Comparison of ENCODE assay signal across 9 mouse cellular contexts in the genomic region with DNA sequence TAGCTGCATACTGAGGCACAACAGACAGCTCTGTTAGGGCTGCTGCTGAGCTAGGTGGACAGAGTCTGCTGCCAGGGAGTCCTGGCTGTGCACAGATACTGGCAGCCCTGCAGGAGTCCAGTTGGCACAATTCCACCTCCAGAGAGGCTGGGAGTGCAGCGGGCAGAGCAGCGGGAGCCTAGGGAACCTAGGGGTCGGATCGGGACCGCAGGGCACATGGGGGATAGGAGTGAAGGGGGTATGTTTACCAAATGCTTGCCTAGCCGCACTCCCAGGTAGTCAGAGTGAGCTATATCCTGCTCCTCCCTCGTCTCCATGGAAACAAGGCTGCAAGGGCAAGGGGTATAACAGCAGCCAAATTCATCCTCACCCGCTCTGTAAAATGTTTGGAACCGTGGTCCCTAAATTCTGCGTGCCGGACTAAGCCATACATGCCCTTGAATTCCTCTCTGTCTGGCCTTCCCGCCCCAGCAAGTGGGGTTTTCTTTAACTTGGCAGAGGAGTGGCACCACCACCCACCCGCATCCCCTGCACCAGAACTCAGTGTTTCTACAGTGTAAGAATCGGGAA. TPM values are rescaled to one million over a fixed set of nuclear protein-coding genes. Genes with fewer than 3 reads are reported as not detected.
A peak's percentile ranks its signal among the peaks of the same experiment; 100 is the strongest.
DNase-seq lines count a peak whose midpoint lies in the region; ATAC-seq lines count a peak whose summit lies in the region.
"Had no signal": no experiment of that assay in that cellular context is flagged by ENCODE, and none has a peak within 500 bp of the region (broad histone marks: within the 10 kb centered on the region; RNA-seq: fewer than 3 reads in every experiment).

No protein-coding gene starts in this region.

- no peak overlapping the region for H3K4me3 ChIP-seq in embryonic facial prominence, embryonic 14.5 days (ENCODE audit: low read depth, low read length)
- H3K4me3 ChIP-seq in limb, embryonic 12.5 days (replicated peaks), result no peak overlapping the region

- H3K27me3 ChIP-seq in embryonic facial prominence, embryonic 14.5 days (replicated peaks; ENCODE audit: control insufficient read depth, insufficient read depth, low read length), result no peaks in the 10 kb centered on the region
- no peaks in the 10 kb centered on the region for H3K27me3 ChIP-seq in limb, embryonic 12.5 days
- H3K27me3 ChIP-seq: Patski had no signal

- no peaks in the 10 kb centered on the region for H3K9me3 ChIP-seq in embryonic facial prominence, embryonic 14.5 days (ENCODE audit: control insufficient read depth, low read length)
- H3K9me3 ChIP-seq in limb, embryonic 12.5 days, result no peaks in the 10 kb centered on the region

- peak; percentile 42 for DNase-seq in layer of hippocampus, adult 11-12 months (ENCODE audit: low spot score)
- no peak for DNase-seq in layer of hippocampus, adult 9-10 months (ENCODE audit: low spot score)
- DNase-seq in adrenal gland, postnatal 25 days, result peak; percentile 42
- peak; percentile 48 for DNase-seq in embryonic facial prominence, embryonic 14.5 days (ENCODE audit: low spot score)
- peak; percentile 30 to 33 for DNase-seq in heart, postnatal 36 days
- no peak for DNase-seq in thymus, postnatal 36 days

- peak overlapping the region; percentile 53 for H3K4me2 ChIP-seq in embryonic facial prominence, embryonic 14.5 days (ENCODE audit: low read depth, low read length)
- H3K4me2 ChIP-seq in limb, embryonic 12.5 days, result peak overlapping the region; percentile 56

- peak; percentile 47 for ATAC-seq in embryonic facial prominence, embryonic 14.5 days (ENCODE audit: low read depth)
- peak; percentile 66; the same call in 1 of the 2 replicates for ATAC-seq in limb, embryonic 12.5 days (ENCODE audit: insufficient number of reproducible peaks, insufficient read depth, low FRiP score, low TSS enrichment, low read depth)
- no peak for ATAC-seq in monocyte, adult 5-6 weeks (replicated peaks; ENCODE audit: insufficient number of reproducible peaks, low FRiP score, low TSS enrichment, poor library complexity, severe bottlenecking)
- ATAC-seq: Patski had no signal

- peak overlapping the region; percentile 65 for H3K27ac ChIP-seq in embryonic facial prominence, embryonic 14.5 days (replicated peaks; ENCODE audit: low read depth, low read length)
- H3K27ac ChIP-seq in limb, embryonic 12.5 days, result peak overlapping the region; percentile 64

- 15% methylated on average over 14 of the region's 14 CpGs for WGBS in embryonic facial prominence, embryonic 14.5 days
- 18% methylated on average over 14 of the region's 14 CpGs for WGBS in limb, embryonic 12.5 days

- intact Hi-C loops in heart, postnatal 36 days (cut with DNase I), result loop anchor here (10.0 kb wide), 1 partner anchor 367 kb away; no protein-coding TSS in a partner anchor

- peaks cover 15% of the 10 kb centered on the region for H3K4me1 ChIP-seq in embryonic facial prominence, embryonic 14.5 days (ENCODE audit: control insufficient read depth, insufficient read depth, low read length)
- H3K4me1 ChIP-seq in limb, embryonic 12.5 days (replicated peaks), result peaks cover 28% of the 10 kb centered on the region

- no peaks in the 10 kb centered on the region for H3K36me3 ChIP-seq in embryonic facial prominence, embryonic 14.5 days (ENCODE audit: control insufficient read depth, insufficient read depth, low read length)
- H3K36me3 ChIP-seq in limb, embryonic 12.5 days, result no peaks in the 10 kb centered on the region

- H3K9ac ChIP-seq in embryonic facial prominence, embryonic 14.5 days (ENCODE audit: low read depth, low read length), result 0 out of 2 replicates have a peak overlapping the region, but pooled peaks have one; percentile 49
- H3K9ac ChIP-seq in limb, embryonic 12.5 days (replicated peaks), result 0 out of 2 replicates have a peak overlapping the region, but pooled peaks have one; percentile 32

RNA-seq across cellular contexts. Expression of gene Smo, which starts 17.3 kb away (rescaled TPM):
- 42.9 and 51.2 TPM in 2 replicates for total RNA-seq in adrenal gland, postnatal 25 days (2021)
- polyA plus RNA-seq in embryonic facial prominence, embryonic 14.5 days (2014; fragmentation: Nextera tagmentation; extraction: Ambion mirVana), result 45.5 and 48.9 TPM in 2 replicates
- 10 to 100 TPM in 1 of 2 experiments, 1 to 10 TPM in 1; 9.0 to 10.0 TPM for total RNA-seq in heart, postnatal 36 days (2021)
- polyA plus RNA-seq in limb, embryonic 12.5 days (2016; fragmentation: Nextera tagmentation; extraction: Ambion mirVana), result 58.7 and 71.4 TPM in 2 replicates
- total RNA-seq in monocyte, adult 5-6 weeks (2017), result not detected in 3 replicates

RNA-seq across cellular contexts. Expression of gene Tspan33, which starts 24.0 kb away (rescaled TPM):
- 1.2 and 1.3 TPM in 2 replicates for total RNA-seq in adrenal gland, postnatal 25 days (2021)
- 3.4 and 5.0 TPM in 2 replicates for polyA plus RNA-seq in embryonic facial prominence, embryonic 14.5 days (2014; fragmentation: Nextera tagmentation; extraction: Ambion mirVana)
- total RNA-seq in heart, postnatal 36 days (2021), result 1 to 10 TPM; 1.2 to 1.5 TPM
- 5.2 and 6.2 TPM in 2 replicates for polyA plus RNA-seq in limb, embryonic 12.5 days (2016; fragmentation: Nextera tagmentation; extraction: Ambion mirVana)
- 0.29 to 1.6 TPM (median 0.29 TPM) in 3 replicates for total RNA-seq in monocyte, adult 5-6 weeks (2017)

RNA-seq across cellular contexts. Expression of gene Ahcyl2, which starts 49.8 kb away (rescaled TPM):
- total RNA-seq in adrenal gland, postnatal 25 days (2021), result 137 and 156 TPM in 2 replicates
- polyA plus RNA-seq in embryonic facial prominence, embryonic 14.5 days (2014; fragmentation: Nextera tagmentation; extraction: Ambion mirVana), result 12.6 and 14.0 TPM in 2 replicates
- 10 to 100 TPM; 16.2 to 16.3 TPM for total RNA-seq in heart, postnatal 36 days (2021)
- polyA plus RNA-seq in limb, embryonic 12.5 days (2016; fragmentation: Nextera tagmentation; extraction: Ambion mirVana), result 23.8 and 23.9 TPM in 2 replicates
- 43.7 to 58.4 TPM (median 52.8 TPM) in 3 replicates for total RNA-seq in monocyte, adult 5-6 weeks (2017)

Comparison
In these comparisons a context has a peak if more than half of its experiments do, and no peak if none do; other contexts are left out.
1. DNase-seq: peak in layer of hippocampus, adult 11-12 months (single experiment), adrenal gland, postnatal 25 days (single experiment), embryonic facial prominence, embryonic 14.5 days (single experiment) and heart, postnatal 36 days (2 of 2); none in layer of hippocampus, adult 9-10 months (single experiment) and thymus, postnatal 36 days (0 of 2).